Mouse (Mus musculus) erythroblast, embryonic 14.5 days (primary cell): Measurements from ENCODE around the gene Rhd.

Source experiments
- GATA1 ChIP-seq: IDR thresholded peaks from 2 replicates; pipeline ENCODE4 v1.6.1; 2012; ENCODE audit warnings: low read length, inconsistent platforms, mixed read lengths
- TAL1 ChIP-seq: IDR thresholded peaks from 3 replicates; pipeline ENCODE4 v1.6.1; 2012; ENCODE audit warnings: low read length, inconsistent platforms, mixed read lengths

- no peak for TF ChIP-seq GATA1
- no peak for TF ChIP-seq TAL1
Measured at GRCm38 (mm10) chr4:134843566-134843965, 20.8 kb upstream of the Rhd start.
